Mouse (Mus musculus) heart, postnatal 0 days (tissue): ENCODE measurements around the gene Apc2. TPM values are rescaled to one million over a fixed set of nuclear protein-coding genes. Genes with fewer than 3 reads are reported as not detected.

ENCODE experiments used
- ATAC-seq: fragments of 200-750 bp; cut with Nextera tagmentation; 2 replicates; pipeline ENCODE4 v1.8.0; 2017; ENCODE audit warnings: low read depth, moderate number of reproducible peaks, moderate library complexity; ENCODE audit not compliant: insufficient read depth
- DNase-seq: peaks from one replicate; pipeline ENCODE4 v3.0.0-alpha.2; 2016; ENCODE audit warnings: low spot score
- H3K27ac ChIP-seq: fragments of 300-500 bp; sonication (generic); 2 replicates; pipeline ENCODE4 v1.5.1; 2014; ENCODE audit warnings: low read depth, mild to moderate bottlenecking
- H3K27me3 ChIP-seq: fragments of 300-500 bp; sonication (generic); 2 replicates; pipeline ENCODE4 v1.6.1; 2014; ENCODE audit warnings: low read length, mixed read lengths; ENCODE audit not compliant: control insufficient read depth, insufficient read depth
- H3K36me3 ChIP-seq: fragments of 300-500 bp; sonication (generic); replicated peaks from 2 replicates; pipeline ENCODE4 v1.6.1; 2014; ENCODE audit warnings: low read length, mixed read lengths; ENCODE audit not compliant: control insufficient read depth, insufficient read depth
- H3K4me1 ChIP-seq: fragments of 300-500 bp; sonication (generic); 2 replicates; pipeline ENCODE4 v1.6.1; 2014; ENCODE audit warnings: antibody characterized with exemption; ENCODE audit not compliant: control insufficient read depth, insufficient read depth
- H3K4me2 ChIP-seq: fragments of 300-500 bp; sonication (generic); 2 replicates; pipeline ENCODE4 v1.6.1; 2014; ENCODE audit warnings: low read depth, mild to moderate bottlenecking, low read length, moderate library complexity
- H3K4me3 ChIP-seq: fragments of 300-500 bp; sonication (generic); 2 replicates; pipeline ENCODE4 v1.5.1; 2014; ENCODE audit warnings: low read depth, low read length
- H3K9ac ChIP-seq: fragments of 300-500 bp; sonication (generic); replicated peaks from 2 replicates; pipeline ENCODE4 v1.6.1; 2014; ENCODE audit warnings: low read depth, low read length, mixed read lengths
- H3K9me3 ChIP-seq: fragments of 300-500 bp; sonication (generic); replicated peaks from 2 replicates; pipeline ENCODE4 v1.6.1; 2016; ENCODE audit warnings: low read length; ENCODE audit not compliant: control insufficient read depth
- CTCF ChIP-seq: IDR thresholded peaks from 2 replicates; pipeline ENCODE4 v1.5.1; 2016; ENCODE audit warnings: antibody characterized with exemption, control low read depth, low read depth
- EP300 ChIP-seq: IDR thresholded peaks from 2 replicates; pipeline ENCODE4 v1.6.1; 2016; ENCODE audit warnings: antibody characterized with exemption, low read depth
- WGBS: fragments of 180-500 bp; shearing (Covaris S2); extraction: QIAGEN DNeasy Blood & Tissue Kit; methylation state at CpG from one replicate; pipeline ENCODE4 v1.1.7; 2014; 5-methylcytosine and 5-hydroxymethylcytosine counted together
- polyA plus RNA-seq: library from polyadenylated mRNA; unstranded; fragments of >200 nt; fragmentation: Nextera tagmentation; extraction: Ambion mirVana; gene quantifications from 2 replicates; pipeline ENCODE4 v1.2.1, GENCODE M21; 2015
- total RNA-seq: library from RNA; depleted of rRNA; stranded (reverse); fragments of >200 nt; gene quantifications from 2 replicates; pipeline ENCODE4 v1.2.3, GENCODE M21; 2014; ENCODE audit warnings: low replicate concordance

The Apc2 gene
- total and polyA plus RNA-seq, 2 experiments from 2014 or later = 0.83 to 3.4 TPM

DNA sequence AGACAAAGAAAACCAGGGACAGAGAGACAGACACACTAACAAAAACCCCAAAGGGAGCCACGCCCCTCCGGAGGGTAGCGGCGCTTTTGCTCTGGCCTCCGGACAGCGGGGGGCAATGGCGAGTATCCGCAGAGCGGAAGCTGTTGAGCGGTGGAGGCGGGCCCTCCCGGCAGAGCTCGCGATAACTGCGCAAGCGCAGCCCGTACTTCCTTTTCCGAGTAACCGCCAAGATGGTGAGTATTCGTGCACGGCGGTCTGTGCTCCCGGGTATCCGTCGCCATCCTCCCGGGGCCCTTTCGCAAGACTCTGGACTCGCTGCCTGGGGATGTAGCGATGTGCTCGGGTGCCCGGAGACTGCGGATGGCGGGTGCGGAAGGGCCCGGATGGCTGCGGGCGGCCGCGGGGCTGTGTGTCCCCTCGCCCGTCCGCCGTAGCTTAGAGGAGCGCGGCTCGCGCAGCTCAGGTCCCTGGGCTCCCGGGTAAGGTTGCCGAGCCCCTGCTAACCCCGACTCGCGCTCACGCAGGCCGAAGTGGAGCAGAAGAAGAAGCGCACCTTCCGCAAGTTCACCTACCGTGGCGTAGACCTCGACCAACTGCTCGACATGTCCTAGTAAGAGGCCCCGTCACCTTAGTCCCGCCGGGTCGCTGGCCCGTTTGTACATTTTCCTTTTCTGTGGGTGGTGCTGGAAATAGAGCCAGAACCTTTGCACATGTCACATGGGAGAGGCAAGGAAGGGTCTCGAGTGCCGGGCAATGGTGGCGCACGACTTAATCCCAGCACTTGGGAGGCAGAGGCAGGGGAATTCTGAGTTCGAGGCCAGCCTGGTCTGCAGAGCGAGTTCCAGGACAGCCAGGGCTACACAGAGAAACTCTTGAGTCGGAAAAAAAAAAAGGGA, 3.3 kb upstream of the Apc2 start, which contains the start of gene Rps15:
Gene Rps15, plus strand, starts transcription at position 203 of the 896 bp plus-strand sequence.
- Histone ChIP-seq H3K4me1 (0 out of 2 replicates have a peak, but pooled peaks cover 4% of the 10 kb centered on the region), H3K27me3 (0 out of 2 replicates have a peak, but pooled peaks cover 2% of the 10 kb centered on the region), H3K27ac (peak within 1 kb of the TSS; percentile 88), H3K4me3 (peak within 1 kb of the TSS; percentile 80), H3K9me3 (no peaks in the 10 kb centered on the region), H3K9ac (peak within 1 kb of the TSS; percentile 94), H3K36me3 (peaks cover 22% of the 10 kb centered on the region), H3K4me2 (peak within 1 kb of the TSS; percentile 71)
- peak; percentile 97 for DNase-seq
- TF ChIP-seq EP300 = 0 out of 2 replicates have a peak, but pooled peaks have one; percentile 43
- TF ChIP-seq CTCF = peak; percentile 66
- peak; percentile 92 for ATAC-seq
- under 1% methylated on average over 72 of the region's 72 CpGs for whole genome bisulfite sequencing

DNA sequence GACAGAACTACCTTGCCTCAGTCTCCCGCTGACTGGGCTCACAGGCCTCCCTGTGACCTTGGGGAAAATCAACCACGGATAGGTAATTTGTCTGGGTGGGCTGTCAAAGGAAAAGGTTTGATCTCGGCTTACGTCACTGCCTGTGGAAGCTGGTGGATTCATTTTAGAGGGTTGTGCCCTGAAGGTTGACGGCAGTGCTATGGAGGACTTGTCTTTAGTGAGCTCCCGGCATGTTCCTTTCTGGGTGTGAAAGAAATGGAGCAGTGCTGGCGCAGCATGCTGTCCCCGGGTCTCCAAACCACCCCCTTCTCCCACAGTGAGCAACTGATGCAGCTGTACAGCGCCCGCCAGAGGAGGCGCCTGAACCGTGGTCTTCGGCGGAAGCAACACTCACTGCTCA, 2.5 kb upstream of the Apc2 start:
- Histone ChIP-seq H3K9ac (peak overlapping the region; percentile 94), H3K9me3 (no peaks in the 10 kb centered on the region), H3K36me3 (peaks cover 14% of the 10 kb centered on the region), H3K27ac (peak overlapping the region; percentile 88), H3K4me1 (0 out of 2 replicates have a peak, but pooled peaks cover 4% of the 10 kb centered on the region), H3K27me3 (peaks cover 8% of the 10 kb centered on the region), H3K4me3 (peak overlapping the region; percentile 80), H3K4me2 (peak overlapping the region; percentile 71)
- no peak for TF ChIP-seq EP300
- TF ChIP-seq CTCF = no peak
- DNase-seq = no peak
- WGBS = 24% methylated on average over 14 of the region's 14 CpGs
- ATAC-seq = no peak

DNA sequence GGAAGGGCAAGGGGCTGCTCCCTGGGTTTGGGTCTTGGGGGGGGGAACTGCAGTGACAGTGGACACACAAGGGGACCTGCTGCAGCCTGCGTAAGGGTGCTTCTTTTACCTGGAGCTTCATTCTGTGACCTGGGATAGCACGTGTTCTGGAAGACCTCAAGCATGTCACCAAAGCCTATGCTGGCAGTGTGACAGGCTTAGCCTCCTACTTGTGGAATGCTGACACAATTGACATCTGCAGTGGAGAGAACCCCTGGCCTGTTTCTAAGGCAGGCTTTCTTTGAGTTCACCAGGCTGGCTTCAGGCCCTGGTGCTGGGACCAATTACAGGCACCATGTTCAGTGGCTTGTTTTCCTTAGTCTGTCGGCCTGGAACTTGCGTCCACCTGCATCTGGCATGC, 1.5 kb upstream of the Apc2 start:
- Histone ChIP-seq H3K36me3 (peaks cover 14% of the 10 kb centered on the region), H3K9ac (no peak overlapping the region), H3K27ac (no peak overlapping the region), H3K4me1 (0 out of 2 replicates have a peak, but pooled peaks cover 4% of the 10 kb centered on the region), H3K4me3 (no peak overlapping the region), H3K27me3 (peaks cover 18% of the 10 kb centered on the region), H3K4me2 (no peak overlapping the region), H3K9me3 (no peaks in the 10 kb centered on the region)
- TF ChIP-seq EP300 = no peak
- no peak for TF ChIP-seq CTCF
- WGBS = 63% methylated on average over 4 of the region's 4 CpGs
- no peak for DNase-seq
- ATAC-seq = no peak

DNA sequence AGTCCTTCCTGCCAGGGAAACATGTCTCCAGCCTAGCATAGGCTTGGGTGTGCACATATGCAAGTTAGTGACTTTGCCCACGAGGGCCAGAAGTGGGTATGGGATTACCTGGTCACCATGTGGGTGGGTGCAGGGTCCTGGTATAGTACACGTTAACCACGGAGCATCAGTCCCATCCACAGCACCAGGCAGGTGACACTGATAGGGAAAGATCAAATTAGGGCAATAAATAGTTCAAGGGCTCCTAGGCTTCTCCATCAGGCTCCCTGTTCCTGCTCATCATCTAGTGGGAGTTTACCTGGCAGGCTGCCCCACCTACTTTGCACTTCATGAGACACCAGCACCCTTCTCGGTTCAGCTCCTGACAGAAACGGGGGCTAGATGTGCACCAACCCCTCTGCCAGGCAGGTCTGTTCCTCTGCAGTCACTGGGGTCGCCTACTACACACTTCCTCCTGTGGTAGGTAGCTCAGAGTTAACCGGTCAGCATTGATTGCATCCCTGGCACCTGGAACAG, 931 bp upstream of the Apc2 start:
- Histone ChIP-seq H3K27ac (no peak overlapping the region; the same call in 1 of the 2 replicates), H3K9me3 (no peaks in the 10 kb centered on the region), H3K4me2 (no peak overlapping the region), H3K9ac (0 out of 2 replicates have a peak overlapping the region, but pooled peaks have one; percentile 37), H3K27me3 (peaks cover 23% of the 10 kb centered on the region), H3K36me3 (peaks cover 14% of the 10 kb centered on the region), H3K4me3 (no peak overlapping the region), H3K4me1 (0 out of 2 replicates have a peak, but pooled peaks cover 4% of the 10 kb centered on the region)
- TF ChIP-seq CTCF (no peak), EP300 (no peak)
- DNase-seq (no peak), ATAC-seq (no peak)
- WGBS = 54% methylated on average over 7 of the region's 7 CpGs

DNA sequence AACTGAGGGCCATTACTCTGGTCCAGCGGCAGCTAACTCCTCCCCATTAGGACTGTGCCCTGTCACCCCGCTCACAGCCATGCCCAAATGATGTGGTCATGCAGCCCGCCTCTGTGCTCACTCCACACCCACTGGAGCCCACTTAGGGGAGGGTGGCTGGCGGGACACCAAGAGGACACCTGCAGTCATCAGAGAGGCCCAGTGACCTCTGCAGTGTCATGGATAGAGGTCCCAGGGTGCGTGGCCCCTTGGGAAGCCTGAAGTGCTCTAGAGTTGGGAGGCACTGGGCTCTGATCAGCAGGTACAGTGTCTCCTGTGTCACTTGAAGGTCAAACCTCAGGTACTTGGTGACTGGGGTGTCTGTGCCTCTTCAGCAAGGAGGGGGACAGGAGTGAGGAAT, 1.0 kb downstream of the Apc2 start:
- WGBS = 72% methylated on average over 5 of the region's 5 CpGs
- Histone ChIP-seq H3K4me2 (peak overlapping the region; percentile 64; the same call in 1 of the 2 replicates), H3K9ac (no peak overlapping the region), H3K4me3 (no peak overlapping the region), H3K36me3 (peaks cover 14% of the 10 kb centered on the region), H3K9me3 (no peaks in the 10 kb centered on the region), H3K27ac (no peak overlapping the region), H3K4me1 (peaks cover 5% of the 10 kb centered on the region; the same call in 1 of the 2 replicates), H3K27me3 (peaks cover 42% of the 10 kb centered on the region)
- DNase-seq (no peak), ATAC-seq (no peak)
- no peak for TF ChIP-seq EP300
